Mouse (Mus musculus) stomach, embryonic 16.5 days (tissue): ENCODE measurements around the gene 1700067P10Rik. TPM values are rescaled to one million over a fixed set of nuclear protein-coding genes. Genes with fewer than 3 reads are reported as not detected.

Experiments
- ATAC-seq: fragments of 200-750 bp; cut with Nextera tagmentation; 2 replicates; pipeline ENCODE4 v1.8.0; 2017; ENCODE audit warnings: moderate number of reproducible peaks, moderate TSS enrichment; ENCODE audit not compliant: insufficient read depth, low FRiP score
- H3K27ac ChIP-seq: fragments of 300-500 bp; sonication (generic); 2 replicates; pipeline ENCODE4 v1.5.1; 2014; ENCODE audit warnings: low read length
- H3K27me3 ChIP-seq: fragments of 300-500 bp; sonication (generic); 2 replicates; pipeline ENCODE4 v1.6.1; 2014; ENCODE audit warnings: low read length, control low read depth, mixed read lengths; ENCODE audit not compliant: control insufficient read depth, insufficient read depth
- H3K36me3 ChIP-seq: fragments of 300-500 bp; sonication (generic); 2 replicates; pipeline ENCODE4 v1.6.1; 2014; ENCODE audit warnings: low read length; ENCODE audit not compliant: control insufficient read depth, insufficient read depth
- H3K4me1 ChIP-seq: fragments of 300-500 bp; sonication (generic); 2 replicates; pipeline ENCODE4 v1.6.1; 2014; ENCODE audit warnings: low read length, control low read depth, mixed read lengths; ENCODE audit not compliant: control insufficient read depth, insufficient read depth
- H3K4me2 ChIP-seq: fragments of 300-500 bp; sonication (generic); 2 replicates; pipeline ENCODE4 v1.6.1; 2014; ENCODE audit warnings: low read depth, low read length, mixed read lengths
- H3K4me3 ChIP-seq: fragments of 300-500 bp; sonication (generic); replicated peaks from 2 replicates; pipeline ENCODE4 v1.5.1; 2014; ENCODE audit warnings: mild to moderate bottlenecking, low read length
- H3K9ac ChIP-seq: fragments of 300-500 bp; sonication (generic); 2 replicates; pipeline ENCODE4 v1.6.1; 2014; ENCODE audit warnings: low read length
- H3K9me3 ChIP-seq: fragments of 300-500 bp; sonication (generic); replicated peaks from 2 replicates; pipeline ENCODE4 v1.6.1; 2016; ENCODE audit warnings: low read length, control low read depth; ENCODE audit not compliant: control insufficient read depth
- whole genome bisulfite sequencing: fragments of 180-500 bp; shearing (Covaris S2); extraction: QIAGEN DNeasy Blood & Tissue Kit; methylation state at CpG from one replicate; pipeline ENCODE4 v1.1.7; 2014; 5-methylcytosine and 5-hydroxymethylcytosine counted together
- polyA plus RNA-seq: library from polyadenylated mRNA; unstranded; fragments of >200 nt; fragmentation: Nextera tagmentation; extraction: Ambion mirVana; gene quantifications from 2 replicates; pipeline ENCODE4 v1.2.1, GENCODE M21; 2015

Gene 1700067P10Rik
- polyA plus RNA-seq, 1 experiment from 2014 or later = not detected

DNA sequence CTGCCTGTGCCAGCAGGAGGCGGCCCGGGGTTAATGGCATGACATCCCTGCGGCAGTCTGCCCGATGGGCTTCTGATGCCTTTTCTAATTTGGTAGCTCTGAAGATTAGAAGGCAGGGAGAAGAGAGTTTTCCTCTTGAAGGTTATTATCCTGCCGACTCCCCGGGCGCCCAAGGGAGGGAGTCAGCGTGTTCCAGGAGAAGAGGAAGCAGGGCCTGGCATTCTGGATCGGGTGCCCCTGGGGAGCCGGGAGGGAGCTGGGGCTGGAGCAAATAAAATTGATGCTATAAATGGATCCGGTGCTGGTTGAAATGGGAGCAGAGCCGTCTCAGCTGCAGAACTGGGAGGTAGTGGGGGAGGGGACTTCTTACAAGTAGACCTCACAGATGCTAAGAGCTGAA, 31.7 kb upstream of the 1700067P10Rik start:
- 16% methylated on average over 12 of the region's 12 CpGs for WGBS
- ATAC-seq = no peak
- H3K36me3 ChIP-seq = no peaks in the 10 kb centered on the region
- H3K9me3 ChIP-seq = no peaks in the 10 kb centered on the region
- no peak overlapping the region for H3K27ac ChIP-seq
- H3K9ac ChIP-seq = no peak overlapping the region
- no peaks in the 10 kb centered on the region for H3K4me1 ChIP-seq
- H3K4me3 ChIP-seq = no peak overlapping the region
- H3K4me2 ChIP-seq = no peak overlapping the region
- H3K27me3 ChIP-seq = peaks cover 10% of the 10 kb centered on the region

- Histone ChIP-seq H3K4me1 (peaks cover 11% of the 10 kb centered on the region), H3K4me2 (no peak overlapping the region), H3K9ac (no peak overlapping the region), H3K27me3 (no peaks in the 10 kb centered on the region), H3K9me3 (no peaks in the 10 kb centered on the region), H3K36me3 (no peaks in the 10 kb centered on the region), H3K4me3 (no peak overlapping the region), H3K27ac (no peak overlapping the region)
- 35% methylated on average over 10 of the region's 10 CpGs for WGBS
- ATAC-seq = peak; percentile 34; the same call in 1 of the 2 replicates
Observed at GRCm38 (mm10) chr17:48064196-48064843, 24.8 kb upstream of the 1700067P10Rik start.

GRCm38 (mm10) chr17:48065081-48065501, 24.0 kb upstream of the 1700067P10Rik start:
- no peak for ATAC-seq
- no peak overlapping the region for H3K9ac ChIP-seq
- no peaks in the 10 kb centered on the region for H3K36me3 ChIP-seq
- 47% methylated on average over 5 of the region's 5 CpGs for WGBS
- no peaks in the 10 kb centered on the region for H3K27me3 ChIP-seq
- H3K4me3 ChIP-seq = no peak overlapping the region
- no peaks in the 10 kb centered on the region for H3K9me3 ChIP-seq
- H3K27ac ChIP-seq = no peak overlapping the region
- no peak overlapping the region for H3K4me2 ChIP-seq
- H3K4me1 ChIP-seq = peaks cover 11% of the 10 kb centered on the region

DNA sequence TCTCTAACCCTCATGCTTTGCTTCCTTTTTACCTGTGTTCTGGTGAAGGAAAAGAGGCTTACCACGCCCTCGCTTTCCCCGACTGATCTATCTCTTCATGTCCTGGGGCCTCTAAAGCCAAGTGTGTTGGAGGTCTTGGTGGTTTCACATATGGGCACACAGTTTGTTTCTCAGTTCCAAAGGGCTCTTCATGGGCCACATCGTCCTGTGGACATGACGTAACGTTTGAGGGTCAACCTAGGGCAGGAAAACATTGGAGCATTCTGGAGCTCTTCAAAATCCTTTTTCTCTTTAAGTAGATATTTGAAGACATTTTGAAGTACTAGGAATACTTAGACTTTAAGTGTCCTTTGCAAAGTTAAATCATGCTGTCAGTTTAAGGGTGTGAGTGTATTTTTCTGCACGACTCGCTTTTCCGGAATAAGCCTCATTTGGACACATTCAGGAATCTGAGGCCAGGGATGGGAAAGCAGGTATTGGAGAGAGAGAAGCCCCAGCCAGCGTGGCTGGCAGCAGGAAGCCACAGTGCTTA, 22.0 kb upstream of the 1700067P10Rik start:
- H3K4me2 ChIP-seq = no peak overlapping the region
- H3K4me1 ChIP-seq = peaks cover 11% of the 10 kb centered on the region
- 60% methylated on average over 10 of the region's 10 CpGs for WGBS
- no peaks in the 10 kb centered on the region for H3K27me3 ChIP-seq
- ATAC-seq = no peak
- H3K4me3 ChIP-seq = no peak overlapping the region
- peaks cover 4% of the 10 kb centered on the region; the same call in 1 of the 2 replicates for H3K9me3 ChIP-seq
- no peaks in the 10 kb centered on the region for H3K36me3 ChIP-seq
- H3K9ac ChIP-seq = no peak overlapping the region
- no peak overlapping the region for H3K27ac ChIP-seq

- Histone ChIP-seq H3K9ac (no peak overlapping the region), H3K9me3 (peaks cover 4% of the 10 kb centered on the region; the same call in 1 of the 2 replicates), H3K36me3 (no peaks in the 10 kb centered on the region), H3K4me3 (no peak overlapping the region), H3K4me1 (peaks cover 11% of the 10 kb centered on the region), H3K27me3 (no peaks in the 10 kb centered on the region), H3K4me2 (no peak overlapping the region), H3K27ac (no peak overlapping the region)
- ATAC-seq = no peak
- WGBS = 39% methylated on average over 5 of the region's 5 CpGs
Observed at GRCm38 (mm10) chr17:48067729-48068128, 21.4 kb upstream of the 1700067P10Rik start.

GRCm38 (mm10) chr17:48080626-48081025, 8.5 kb upstream of the 1700067P10Rik start:
- no peak overlapping the region for H3K27ac ChIP-seq
- no peak for ATAC-seq

DNA sequence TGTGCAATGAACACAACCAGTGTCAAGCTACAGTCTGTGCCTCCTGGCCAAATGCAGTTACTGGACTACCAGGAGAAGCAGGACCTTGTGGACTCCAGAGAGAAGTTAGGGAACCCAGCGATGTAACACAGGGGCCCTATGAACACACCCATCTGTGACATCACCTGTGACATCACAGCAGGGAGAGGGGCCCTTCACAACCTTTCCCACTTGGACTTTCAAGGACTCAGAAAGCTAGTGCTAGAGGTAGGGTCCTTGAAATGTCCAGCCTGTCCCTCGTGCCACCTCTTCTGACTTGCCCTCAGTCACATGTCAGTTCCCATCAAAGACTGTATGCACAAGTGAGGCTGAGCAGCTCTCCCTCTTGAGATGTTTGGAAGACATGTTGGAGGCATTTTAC, 327 bp downstream of the 1700067P10Rik start:
- Histone ChIP-seq H3K4me1 (no peaks in the 10 kb centered on the region), H3K27me3 (peaks cover 6% of the 10 kb centered on the region; the same call in 1 of the 2 replicates), H3K9ac (no peak overlapping the region), H3K4me2 (no peak overlapping the region), H3K27ac (no peak overlapping the region), H3K4me3 (no peak overlapping the region), H3K36me3 (no peaks in the 10 kb centered on the region), H3K9me3 (0 out of 2 replicates have a peak, but pooled peaks cover 3% of the 10 kb centered on the region)
- no peak for ATAC-seq
- WGBS = 74% methylated on average over 2 of the region's 2 CpGs

More at GRCm38 (mm10) chr17:48080626-48081025, 8.5 kb upstream of the 1700067P10Rik start:
- Histone ChIP-seq H3K36me3 (no peaks in the 10 kb centered on the region), H3K4me3 (no peak overlapping the region), H3K27me3 (no peaks in the 10 kb centered on the region), H3K9me3 (no peaks in the 10 kb centered on the region), H3K4me1 (no peaks in the 10 kb centered on the region), H3K4me2 (no peak overlapping the region), H3K9ac (no peak overlapping the region)
- 53% methylated on average over 3 of the region's 3 CpGs for WGBS

DNA sequence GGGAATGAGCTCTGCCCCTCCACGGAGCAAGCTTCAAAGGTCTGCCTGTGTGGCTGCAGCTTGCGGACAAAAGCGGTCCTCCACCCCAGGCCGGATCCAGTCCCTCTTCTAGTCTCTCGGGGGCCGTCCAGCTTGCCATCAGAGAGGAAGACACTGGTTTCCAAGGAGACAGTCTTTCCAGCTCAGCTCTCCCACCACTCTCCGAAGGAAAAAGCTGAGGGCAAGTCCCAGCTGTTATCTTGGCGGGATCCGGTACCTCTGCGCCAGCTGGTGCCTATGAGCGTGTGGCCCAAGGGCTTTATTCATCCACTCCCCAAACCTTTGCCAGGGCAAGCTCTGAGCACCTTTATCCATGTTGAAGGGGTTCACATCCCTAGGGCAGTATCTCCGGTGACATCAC, 1.2 kb downstream of the 1700067P10Rik start:
- H3K4me1 ChIP-seq = no peaks in the 10 kb centered on the region
- ATAC-seq = no peak
- no peak overlapping the region for H3K4me3 ChIP-seq
- no peak overlapping the region for H3K4me2 ChIP-seq
- H3K27me3 ChIP-seq = peaks cover 14% of the 10 kb centered on the region
- 0 out of 2 replicates have a peak, but pooled peaks cover 3% of the 10 kb centered on the region for H3K9me3 ChIP-seq
- no peak overlapping the region for H3K9ac ChIP-seq
- 79% methylated on average over 12 of the region's 12 CpGs for WGBS
- no peaks in the 10 kb centered on the region for H3K36me3 ChIP-seq
- no peak overlapping the region for H3K27ac ChIP-seq

DNA sequence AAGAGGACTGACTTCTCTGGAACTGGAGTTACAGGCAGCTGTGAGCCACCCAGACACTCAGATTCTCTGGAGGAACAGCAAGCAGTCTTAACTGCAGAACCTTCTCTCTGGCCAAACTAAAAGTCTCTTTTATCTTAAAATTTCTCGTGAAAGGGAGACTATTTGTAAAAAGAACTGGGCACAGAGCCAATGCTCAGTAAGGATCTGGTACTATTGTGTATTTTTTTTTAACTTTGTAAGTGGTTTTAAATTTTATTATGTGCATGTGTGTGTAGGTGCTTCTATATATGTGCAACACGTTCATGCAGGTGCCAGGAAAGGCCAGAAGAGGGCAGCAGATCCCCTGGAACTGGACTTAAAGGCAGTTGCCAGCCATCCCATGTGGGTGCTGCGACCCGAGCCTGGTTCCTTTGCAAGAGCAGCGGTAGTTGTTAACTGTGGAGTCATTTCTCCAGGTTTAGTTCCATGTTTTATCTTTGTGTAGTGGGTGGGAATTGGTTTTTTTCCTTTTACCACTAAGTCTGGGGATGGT, 4.2 kb downstream of the 1700067P10Rik start:
- H3K4me3 ChIP-seq = no peak overlapping the region
- no peak overlapping the region for H3K9ac ChIP-seq
- H3K27me3 ChIP-seq = peaks cover 40% of the 10 kb centered on the region
- no peaks in the 10 kb centered on the region for H3K36me3 ChIP-seq
- 69% methylated on average over 5 of the region's 5 CpGs for WGBS
- H3K9me3 ChIP-seq = 0 out of 2 replicates have a peak, but pooled peaks cover 3% of the 10 kb centered on the region
- H3K4me2 ChIP-seq = no peak overlapping the region
- H3K4me1 ChIP-seq = peaks cover 19% of the 10 kb centered on the region
- H3K27ac ChIP-seq = no peak overlapping the region
- no peak for ATAC-seq
